Mouse (Mus musculus) heart, embryonic 13.5 days (tissue): ENCODE results near the gene Sf3b4. TPM values are rescaled to one million over a fixed set of nuclear protein-coding genes. Genes with fewer than 3 reads are reported as not detected.
A peak's percentile ranks its signal among the peaks of the same experiment; 100 is the strongest.
"Not testable (repeated sequence)": the region's sequence is repeated elsewhere in the genome, so short reads cannot be mapped to it uniquely, and the experiment has no call there.

Experiments used
- ATAC-seq: fragments of 200-750 bp; cut with Nextera tagmentation; 2 replicates; pipeline ENCODE4 v1.8.0; 2017; ENCODE audit warnings: moderate TSS enrichment; ENCODE audit not compliant: insufficient number of reproducible peaks, low FRiP score, low TSS enrichment; ENCODE audit errors: extremely low read depth
- H3K27ac ChIP-seq: fragments of 300-500 bp; sonication (generic); replicated peaks from 2 replicates; pipeline ENCODE4 v1.5.1; 2015; ENCODE audit warnings: moderate library complexity, mild to moderate bottlenecking, inconsistent platforms
- H3K27me3 ChIP-seq: fragments of 300-500 bp; sonication (generic); replicated peaks from 2 replicates; pipeline ENCODE4 v1.6.1; 2015; ENCODE audit warnings: mild to moderate bottlenecking, inconsistent platforms
- H3K36me3 ChIP-seq: fragments of 300-500 bp; sonication (generic); 2 replicates; pipeline ENCODE4 v1.6.1; 2015; ENCODE audit warnings: mild to moderate bottlenecking, inconsistent platforms
- H3K4me1 ChIP-seq: fragments of 300-500 bp; sonication (generic); 2 replicates; pipeline ENCODE4 v1.6.1; 2015; ENCODE audit warnings: inconsistent platforms
- H3K4me2 ChIP-seq: fragments of 300-500 bp; sonication (generic); 2 replicates; pipeline ENCODE4 v1.6.1; 2015; ENCODE audit warnings: inconsistent platforms, mild to moderate bottlenecking, moderate library complexity
- H3K4me3 ChIP-seq: fragments of 300-500 bp; sonication (generic); 2 replicates; pipeline ENCODE4 v1.5.1; 2015; ENCODE audit warnings: moderate library complexity, mild to moderate bottlenecking, inconsistent platforms
- H3K9ac ChIP-seq: fragments of 300-500 bp; sonication (generic); 2 replicates; pipeline ENCODE4 v1.6.1; 2015; ENCODE audit warnings: inconsistent platforms, mild to moderate bottlenecking, moderate library complexity
- H3K9me3 ChIP-seq: fragments of 300-500 bp; sonication (generic); 2 replicates; pipeline ENCODE4 v1.6.1; 2016; ENCODE audit warnings: inconsistent platforms
- WGBS: fragments of 180-500 bp; shearing (Covaris S2); methylation state at CpG from one replicate; pipeline ENCODE4 v1.1.7; 2015; ENCODE audit warnings: mixed read lengths; 5-methylcytosine and 5-hydroxymethylcytosine counted together
- polyA plus RNA-seq: library from polyadenylated mRNA; unstranded; fragments of >200 nt; fragmentation: Nextera tagmentation; extraction: Ambion mirVana; gene quantifications from 2 replicates; pipeline ENCODE4 v1.2.1, GENCODE M21; 2015

The Sf3b4 gene
- polyA plus RNA-seq, 1 experiment from 2014 or later = 97.7 TPM

- peak; percentile 38 for ATAC-seq
- Histone ChIP-seq H3K4me3 (peak overlapping the region; percentile 60), H3K9me3 (no peaks in the 10 kb centered on the region), H3K27me3 (no peaks in the 10 kb centered on the region), H3K9ac (peak overlapping the region; percentile 85), H3K4me1 (peaks cover 30% of the 10 kb centered on the region), H3K4me2 (peak overlapping the region; percentile 81), H3K36me3 (peaks cover 22% of the 10 kb centered on the region), H3K27ac (peak overlapping the region; percentile 85)
- WGBS = 43% methylated on average over 4 of the region's 4 CpGs
Observed at GRCm38 (mm10) chr3:96160222-96160802, 11.8 kb upstream of the Sf3b4 start.

- H3K4me2 ChIP-seq = peak overlapping the region; percentile 81
- peaks cover 15% of the 10 kb centered on the region for H3K36me3 ChIP-seq
- no peaks in the 10 kb centered on the region for H3K27me3 ChIP-seq
- peak overlapping the region; percentile 85 for H3K27ac ChIP-seq
- no peak for ATAC-seq
- no peaks in the 10 kb centered on the region for H3K9me3 ChIP-seq
- peak overlapping the region; percentile 85 for H3K9ac ChIP-seq
- peak overlapping the region; percentile 60 for H3K4me3 ChIP-seq
- 4% methylated on average over 12 of the region's 12 CpGs for WGBS
- H3K4me1 ChIP-seq = peaks cover 30% of the 10 kb centered on the region
Observed at GRCm38 (mm10) chr3:96160803-96161516, 11.2 kb upstream of the Sf3b4 start.

GRCm38 (mm10) chr3:96161869-96162840 is 10.0 kb upstream of the Sf3b4 start, which contains the start of gene Mtmr11:
Gene Mtmr11 (plus strand): TSS chr3:96162004.
- Histone ChIP-seq H3K27ac (peak within 1 kb of the TSS; percentile 85), H3K4me1 (peaks cover 30% of the 10 kb centered on the region), H3K36me3 (peaks cover 7% of the 10 kb centered on the region; the same call in 1 of the 2 replicates), H3K4me2 (peak within 1 kb of the TSS; percentile 81), H3K4me3 (peak within 1 kb of the TSS; percentile 60), H3K9ac (peak within 1 kb of the TSS; percentile 85), H3K9me3 (no peaks in the 10 kb centered on the region), H3K27me3 (no peaks in the 10 kb centered on the region)
- ATAC-seq = no peak
- WGBS = 12% methylated on average over 16 of the region's 16 CpGs

DNA sequence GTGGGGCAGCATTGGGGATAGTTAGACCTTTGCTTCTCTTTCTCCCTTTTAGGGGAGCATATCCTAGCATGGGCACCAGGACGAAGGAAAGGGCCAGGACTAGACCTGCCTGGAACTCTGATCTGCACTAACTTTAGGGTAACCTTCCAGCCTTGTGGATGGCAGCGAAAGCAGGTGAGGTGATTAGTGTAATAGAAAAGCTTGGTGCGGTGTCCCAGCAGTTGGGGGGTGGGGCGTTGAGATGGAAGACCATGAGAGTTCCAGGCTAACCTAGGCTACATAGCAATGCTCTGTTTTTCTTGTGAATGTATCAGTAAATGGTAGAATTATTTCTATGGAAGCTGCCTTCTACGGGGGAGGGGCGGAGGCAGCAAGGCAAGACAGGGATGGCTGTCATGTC is 9.1 kb upstream of the Sf3b4 start:
- H3K36me3 ChIP-seq = peaks cover 4% of the 10 kb centered on the region; the same call in 1 of the 2 replicates
- peaks cover 30% of the 10 kb centered on the region for H3K4me1 ChIP-seq
- H3K9me3 ChIP-seq = no peaks in the 10 kb centered on the region
- H3K27ac ChIP-seq = no peak overlapping the region
- H3K27me3 ChIP-seq = no peaks in the 10 kb centered on the region
- H3K4me2 ChIP-seq = peak overlapping the region; percentile 81
- H3K4me3 ChIP-seq = peak overlapping the region; percentile 60; the same call in 1 of the 2 replicates
- H3K9ac ChIP-seq = peak overlapping the region; percentile 85
- no peak for ATAC-seq
- 78% methylated on average over 6 of the region's 6 CpGs for WGBS

DNA sequence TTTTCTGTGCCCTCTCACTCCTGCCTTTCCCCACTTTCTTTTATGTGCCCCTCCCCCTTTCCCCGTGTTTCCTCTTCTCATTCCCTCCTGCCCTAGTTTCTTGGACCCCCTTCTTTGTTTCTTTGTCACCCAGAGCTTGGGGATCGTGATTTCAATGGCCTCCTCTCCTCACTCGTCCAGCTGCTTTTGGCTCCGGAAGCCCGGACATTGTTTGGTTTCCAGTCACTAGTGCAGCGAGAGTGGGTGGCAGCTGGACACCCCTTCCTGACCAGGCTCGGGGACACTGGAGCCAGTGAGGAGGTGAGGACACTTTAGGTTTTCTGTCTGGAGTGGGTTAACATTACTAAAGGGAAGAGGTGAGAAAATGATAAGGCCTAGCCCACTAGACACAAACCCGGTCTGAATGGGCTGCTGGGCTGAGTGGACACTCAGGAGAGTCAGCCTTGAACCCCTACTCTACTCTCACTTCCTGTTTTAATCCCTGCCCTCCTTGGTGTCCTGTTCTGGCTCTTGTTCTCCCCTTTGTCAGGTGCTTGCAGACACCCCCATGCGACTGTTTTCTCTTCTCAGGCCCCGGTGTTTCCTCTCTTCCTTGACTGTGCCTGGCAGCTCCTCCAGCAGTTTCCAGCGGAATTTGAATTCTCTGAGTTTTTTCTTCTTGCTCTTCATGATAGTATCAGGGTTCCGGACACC is 3.5 kb upstream of the Sf3b4 start:
- Histone ChIP-seq H3K36me3 (peaks cover 16% of the 10 kb centered on the region), H3K9me3 (no peaks in the 10 kb centered on the region), H3K27me3 (no peaks in the 10 kb centered on the region), H3K4me3 (no peak overlapping the region), H3K9ac (no peak overlapping the region), H3K27ac (peak overlapping the region; percentile 2; the same call in 1 of the 2 replicates), H3K4me2 (no peak overlapping the region), H3K4me1 (peaks cover 25% of the 10 kb centered on the region)
- WGBS = 60% methylated on average over 12 of the region's 12 CpGs
- no peak for ATAC-seq

- peaks cover 33% of the 10 kb centered on the region for H3K36me3 ChIP-seq
- H3K9ac ChIP-seq = peak overlapping the region; percentile 95; the same call in 1 of the 2 replicates
- H3K9me3 ChIP-seq = no peaks in the 10 kb centered on the region
- peak overlapping the region; percentile 99; the same call in 1 of the 2 replicates for H3K27ac ChIP-seq
- peaks cover 34% of the 10 kb centered on the region for H3K4me1 ChIP-seq
- H3K4me2 ChIP-seq = no peak overlapping the region; the same call in 1 of the 2 replicates
- WGBS = 87% methylated on average over 4 of the region's 4 CpGs
- H3K4me3 ChIP-seq = no peak overlapping the region
- H3K27me3 ChIP-seq = no peaks in the 10 kb centered on the region
- no peak for ATAC-seq
Observed at GRCm38 (mm10) chr3:96170276-96170675, 1.9 kb upstream of the Sf3b4 start.

- Histone ChIP-seq H3K9ac (peak overlapping the region; percentile 95), H3K9me3 (no peaks in the 10 kb centered on the region)
Observed at GRCm38 (mm10) chr3:96170976-96171545, 1.1 kb upstream of the Sf3b4 start.

DNA sequence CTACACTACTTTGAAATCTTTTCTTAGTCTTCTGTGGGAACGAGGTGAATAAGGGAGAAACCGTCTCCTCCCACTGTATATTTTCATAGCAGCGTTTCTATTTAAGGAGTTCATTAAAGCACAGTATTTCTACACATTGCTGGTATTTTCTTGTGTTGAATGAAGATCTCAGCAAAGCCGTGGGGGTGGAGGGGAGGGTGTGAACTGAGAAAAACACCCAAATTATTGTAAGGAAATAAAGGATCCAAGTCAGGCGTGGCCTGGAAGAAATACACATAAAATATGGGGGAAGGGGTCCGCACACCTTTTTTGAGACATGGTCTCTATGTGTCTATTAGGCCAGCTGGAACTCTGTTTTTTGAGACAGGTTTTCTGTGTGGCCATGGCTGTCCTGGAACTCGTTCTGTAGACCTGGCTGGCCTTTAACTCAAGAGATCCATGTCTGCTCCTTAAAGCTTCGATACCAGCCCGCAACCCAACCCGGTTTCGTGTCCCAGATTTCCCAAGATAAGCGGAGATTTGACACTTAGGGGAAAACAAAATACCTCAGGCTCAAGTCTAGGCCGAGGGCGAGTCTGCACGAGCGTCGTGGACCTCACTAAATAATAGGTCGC is 442 bp upstream of the Sf3b4 start:
- peak overlapping the region; percentile 95 for H3K9ac ChIP-seq
- peaks cover 47% of the 10 kb centered on the region for H3K36me3 ChIP-seq
- 15% methylated on average over 18 of the region's 18 CpGs for WGBS
- H3K4me1 ChIP-seq = peaks cover 37% of the 10 kb centered on the region
- no peaks in the 10 kb centered on the region for H3K9me3 ChIP-seq
- H3K27me3 ChIP-seq = no peaks in the 10 kb centered on the region
- H3K4me2 ChIP-seq = peak overlapping the region; percentile 93
- peak overlapping the region; percentile 96 for H3K4me3 ChIP-seq
- peak overlapping the region; percentile 99 for H3K27ac ChIP-seq
- ATAC-seq = no peak

More at GRCm38 (mm10) chr3:96170976-96171545, 1.1 kb upstream of the Sf3b4 start:
- no peak for ATAC-seq
- peak overlapping the region; percentile 93 for H3K4me2 ChIP-seq
- H3K36me3 ChIP-seq = peaks cover 40% of the 10 kb centered on the region
- peaks cover 34% of the 10 kb centered on the region for H3K4me1 ChIP-seq
- 45% methylated on average over 10 of the region's 10 CpGs for WGBS
- H3K27ac ChIP-seq = peak overlapping the region; percentile 99
- peak overlapping the region; percentile 96 for H3K4me3 ChIP-seq
- H3K27me3 ChIP-seq = no peaks in the 10 kb centered on the region

GRCm38 (mm10) chr3:96173185-96173584 is 1.1 kb downstream of the Sf3b4 start:
- Histone ChIP-seq H3K4me2 (peak overlapping the region; percentile 93), H3K9me3 (no peaks in the 10 kb centered on the region), H3K9ac (peak overlapping the region; percentile 95), H3K27ac (no peak overlapping the region), H3K4me1 (peaks cover 37% of the 10 kb centered on the region), H3K4me3 (peak overlapping the region; percentile 96), H3K36me3 (peaks cover 54% of the 10 kb centered on the region), H3K27me3 (no peaks in the 10 kb centered on the region)
- 36% methylated on average over 7 of the region's 7 CpGs for WGBS
- ATAC-seq = no peak

GRCm38 (mm10) chr3:96174042-96174441 is 1.9 kb downstream of the Sf3b4 start:
- not testable (repeated sequence) for ATAC-seq, H3K27me3 ChIP-seq, H3K9me3 ChIP-seq, H3K27ac ChIP-seq, H3K4me3 ChIP-seq
- H3K4me2 ChIP-seq = peak overlapping the region; percentile 93
- H3K36me3 ChIP-seq = peaks cover 61% of the 10 kb centered on the region
- peak overlapping the region; percentile 44; the same call in 1 of the 2 replicates for H3K9ac ChIP-seq
- H3K4me1 ChIP-seq = peaks cover 37% of the 10 kb centered on the region
- WGBS = 90% methylated on average over 4 of the region's 4 CpGs
